Mouse (Mus musculus) liver, embryonic 11.5 days (tissue): ENCODE results near the gene Tns4. TPM values are rescaled to one million over a fixed set of nuclear protein-coding genes. Genes with fewer than 3 reads are reported as not detected.

Experiments
- ATAC-seq: fragments of 200-750 bp; cut with Nextera tagmentation; replicated peaks from 2 replicates; pipeline ENCODE4 v1.8.0; 2017; ENCODE audit warnings: moderate number of reproducible peaks, mild to moderate bottlenecking, moderate TSS enrichment, moderate library complexity; ENCODE audit not compliant: low FRiP score
- DNase-seq: peaks from one replicate; pipeline ENCODE4 v3.0.0-alpha.2; 2017; ENCODE audit warnings: low spot score
- H3K27ac ChIP-seq: fragments of 300-500 bp; sonication (generic); 2 replicates; pipeline ENCODE4 v1.5.1; 2014; ENCODE audit warnings: mild to moderate bottlenecking, low read depth, low read length, control low read depth
- H3K27me3 ChIP-seq: fragments of 300-500 bp; sonication (generic); replicated peaks from 2 replicates; pipeline ENCODE4 v1.6.1; 2014; ENCODE audit warnings: low read length, mixed read lengths; ENCODE audit not compliant: control insufficient read depth, insufficient read depth
- H3K36me3 ChIP-seq: fragments of 300-500 bp; sonication (generic); 2 replicates; pipeline ENCODE4 v1.6.1; 2014; ENCODE audit warnings: mild to moderate bottlenecking, low read length, moderate library complexity, mixed read lengths; ENCODE audit not compliant: control insufficient read depth, insufficient read depth
- H3K4me1 ChIP-seq: fragments of 300-500 bp; sonication (generic); replicated peaks from 2 replicates; pipeline ENCODE4 v1.6.1; 2014; ENCODE audit warnings: low read length, mixed read lengths; ENCODE audit not compliant: control insufficient read depth, insufficient read depth
- H3K4me2 ChIP-seq: fragments of 300-500 bp; sonication (generic); 2 replicates; pipeline ENCODE4 v1.6.1; 2014; ENCODE audit warnings: mild to moderate bottlenecking, control low read depth, moderate library complexity
- H3K4me3 ChIP-seq: fragments of 300-500 bp; sonication (generic); 2 replicates; pipeline ENCODE4 v1.5.1; 2014; ENCODE audit warnings: low read depth, low read length, control low read depth
- H3K9ac ChIP-seq: fragments of 300-500 bp; sonication (generic); 2 replicates; pipeline ENCODE4 v1.6.1; 2014; ENCODE audit warnings: low read depth, low read length, control low read depth
- H3K9me3 ChIP-seq: fragments of 300-500 bp; sonication (generic); 2 replicates; pipeline ENCODE4 v1.6.1; 2016; ENCODE audit warnings: low read length, inconsistent platforms, mixed read lengths; ENCODE audit not compliant: control insufficient read depth
- WGBS: fragments of 180-500 bp; shearing (Covaris S2); extraction: QIAGEN DNeasy Blood & Tissue Kit; methylation state at CpG from one replicate; pipeline ENCODE4 v1.1.7; 2014; 5-methylcytosine and 5-hydroxymethylcytosine counted together
- polyA plus RNA-seq: library from polyadenylated mRNA; unstranded; fragments of >200 nt; fragmentation: Nextera tagmentation; extraction: Ambion mirVana; gene quantifications from 2 replicates; pipeline ENCODE4 v1.2.1, GENCODE M21; 2014

The Tns4 gene
- polyA plus RNA-seq: 0.21 TPM in 1 of 2 replicates, not detected in the other

DNA sequence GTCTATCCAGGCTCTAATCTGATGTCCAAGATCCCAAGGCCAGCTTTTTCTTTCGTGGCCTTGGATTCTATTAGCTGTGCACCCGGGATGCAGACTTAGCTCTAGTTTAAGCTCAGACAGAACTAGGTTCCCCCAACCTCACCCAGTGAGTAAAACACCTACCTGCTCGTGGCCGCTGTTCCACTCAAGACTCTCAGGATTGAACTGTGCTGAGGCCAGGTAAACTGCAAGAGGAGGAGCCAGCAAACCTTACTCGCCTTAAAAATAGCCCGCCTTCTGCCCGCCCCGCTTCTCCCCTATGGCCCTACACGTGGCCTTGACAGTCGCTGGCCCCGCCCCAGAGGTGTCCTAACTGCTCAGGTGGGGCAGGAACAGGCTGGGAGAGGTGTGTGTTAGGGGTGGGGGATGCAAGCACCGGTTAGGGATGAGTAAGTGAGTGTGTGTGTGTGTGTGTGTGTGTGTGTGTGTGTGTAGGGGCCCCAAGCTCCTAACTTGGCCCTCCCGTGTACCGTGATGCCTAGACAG lies at the start of gene Tns4:
Gene Tns4, minus strand, starts transcription at position 230 of the 525 bp plus-strand sequence.
- 57% methylated on average over 14 of the region's 14 CpGs for WGBS
- H3K4me2 ChIP-seq: no peak within 1 kb of the TSS
- no peak within 1 kb of the TSS for H3K27ac ChIP-seq
- no peak for ATAC-seq
- H3K4me3 ChIP-seq: no peak within 1 kb of the TSS
- no peak for DNase-seq
- peaks cover 8% of the 10 kb centered on the region for H3K27me3 ChIP-seq
- H3K36me3 ChIP-seq: no peaks in the 10 kb centered on the region
- H3K4me1 ChIP-seq: no peaks in the 10 kb centered on the region
- no peak within 1 kb of the TSS for H3K9ac ChIP-seq
- no peaks in the 10 kb centered on the region for H3K9me3 ChIP-seq

GRCm38 (mm10) chr11:99137385-99137784 lies 48.3 kb upstream of the Tns4 start:
- Histone ChIP-seq H3K4me1 (peaks cover 27% of the 10 kb centered on the region), H3K4me2 (no peak overlapping the region), H3K27me3 (no peaks in the 10 kb centered on the region), H3K27ac (no peak overlapping the region), H3K36me3 (no peaks in the 10 kb centered on the region), H3K9ac (no peak overlapping the region), H3K4me3 (no peak overlapping the region), H3K9me3 (no peaks in the 10 kb centered on the region)
- no peak for DNase-seq
- no peak for ATAC-seq
- WGBS: 65% methylated on average over 4 of the region's 4 CpGs

DNA sequence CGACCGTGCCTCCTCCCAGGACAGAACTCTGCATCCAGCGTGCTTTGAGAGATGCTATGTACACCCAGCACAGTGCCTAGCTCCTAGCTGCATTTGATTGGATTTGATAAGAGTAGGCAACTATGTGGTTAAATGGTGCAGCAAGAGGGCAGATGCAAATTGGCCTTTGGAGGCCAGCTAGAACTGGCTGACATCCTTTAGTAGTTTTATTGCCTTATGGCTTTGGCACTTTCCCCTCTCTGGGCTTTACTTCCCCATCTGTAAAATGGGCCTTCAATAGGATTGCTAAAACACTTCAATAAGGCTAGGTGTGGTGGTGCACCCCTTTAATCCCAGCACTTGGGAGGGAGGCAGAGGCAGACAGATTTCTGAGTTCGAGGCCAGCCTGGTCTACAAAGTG lies 47.9 kb upstream of the Tns4 start:
- no peak overlapping the region for H3K27ac ChIP-seq
- no peak overlapping the region for H3K9ac ChIP-seq
- no peak for ATAC-seq
- H3K27me3 ChIP-seq: no peaks in the 10 kb centered on the region
- no peak overlapping the region for H3K4me3 ChIP-seq
- WGBS: 61% methylated on average over 4 of the region's 4 CpGs
- no peaks in the 10 kb centered on the region for H3K36me3 ChIP-seq
- no peak overlapping the region for H3K4me2 ChIP-seq
- peaks cover 27% of the 10 kb centered on the region for H3K4me1 ChIP-seq
- DNase-seq: no peak
- no peaks in the 10 kb centered on the region for H3K9me3 ChIP-seq

- H3K27me3 ChIP-seq: peaks cover 6% of the 10 kb centered on the region; the same call in 1 of the 2 replicates
- WGBS: 38% methylated on average over 3 of the region's 3 CpGs
- H3K4me1 ChIP-seq: peaks cover 27% of the 10 kb centered on the region
- H3K27ac ChIP-seq: no peak overlapping the region
- no peak overlapping the region for H3K4me2 ChIP-seq
- no peak overlapping the region for H3K9ac ChIP-seq
- DNase-seq (no peak), ATAC-seq (no peak)
- no peak overlapping the region for H3K4me3 ChIP-seq
- no peaks in the 10 kb centered on the region for H3K9me3 ChIP-seq
- H3K36me3 ChIP-seq: no peaks in the 10 kb centered on the region
Observed at GRCm38 (mm10) chr11:99136361-99136760, 47.3 kb upstream of the Tns4 start.

DNA sequence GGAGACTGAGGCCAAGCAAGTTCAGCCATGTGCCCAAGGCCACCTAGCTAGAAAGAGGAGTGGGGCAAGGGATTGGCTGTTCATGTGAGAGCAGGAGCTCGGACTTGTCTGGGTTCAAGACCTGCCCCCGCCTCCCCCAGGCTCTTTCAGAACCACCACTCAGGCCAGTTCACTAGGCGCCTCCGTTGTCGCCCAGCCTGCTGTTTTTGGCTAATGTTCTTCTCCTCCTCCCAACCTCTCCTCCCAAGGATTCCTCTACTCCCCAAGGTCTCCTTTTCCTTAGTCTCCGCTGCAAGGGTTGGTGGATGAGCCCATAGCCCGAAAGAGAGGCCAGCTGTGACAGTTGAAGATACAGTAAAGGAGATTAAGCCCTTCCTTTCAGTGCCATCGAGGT lies 45.9 kb upstream of the Tns4 start:
- ATAC-seq: no peak
- H3K4me1 ChIP-seq: peaks cover 28% of the 10 kb centered on the region
- H3K36me3 ChIP-seq: no peaks in the 10 kb centered on the region

GRCm38 (mm10) chr11:99134266-99135046 lies 45.4 kb upstream of the Tns4 start:
- no peak overlapping the region for H3K4me3 ChIP-seq
- H3K27ac ChIP-seq: peak overlapping the region; percentile 35
- H3K4me2 ChIP-seq: no peak overlapping the region
- no peak overlapping the region for H3K9ac ChIP-seq
- DNase-seq (no peak), ATAC-seq (no peak)
- H3K9me3 ChIP-seq: no peaks in the 10 kb centered on the region
- no peaks in the 10 kb centered on the region for H3K36me3 ChIP-seq
- H3K4me1 ChIP-seq: peaks cover 28% of the 10 kb centered on the region
- 46% methylated on average over 15 of the region's 15 CpGs for WGBS
- peaks cover 10% of the 10 kb centered on the region for H3K27me3 ChIP-seq

More for the DNA sequence above, 45.9 kb upstream of the Tns4 start:
- DNase-seq: no peak
- 50% methylated on average over 8 of the region's 8 CpGs for WGBS
- H3K27me3 ChIP-seq: peaks cover 10% of the 10 kb centered on the region
- peak overlapping the region; percentile 35 for H3K27ac ChIP-seq
- no peak overlapping the region for H3K9ac ChIP-seq
- H3K9me3 ChIP-seq: no peaks in the 10 kb centered on the region
- no peak overlapping the region for H3K4me3 ChIP-seq
- no peak overlapping the region for H3K4me2 ChIP-seq

- Histone ChIP-seq H3K9ac (no peak overlapping the region), H3K4me3 (no peak overlapping the region), H3K36me3 (no peaks in the 10 kb centered on the region), H3K9me3 (no peaks in the 10 kb centered on the region), H3K4me1 (peaks cover 28% of the 10 kb centered on the region), H3K4me2 (no peak overlapping the region), H3K27me3 (peaks cover 10% of the 10 kb centered on the region), H3K27ac (no peak overlapping the region)
- 14% methylated on average over 5 of the region's 5 CpGs for whole genome bisulfite sequencing
- DNase-seq (no peak), ATAC-seq (no peak)
Observed at GRCm38 (mm10) chr11:99133285-99133897, 44.3 kb upstream of the Tns4 start.

GRCm38 (mm10) chr11:99132091-99132730 lies 43.1 kb upstream of the Tns4 start:
- H3K27me3 ChIP-seq: peaks cover 10% of the 10 kb centered on the region
- no peak for DNase-seq
- H3K4me1 ChIP-seq: peaks cover 31% of the 10 kb centered on the region
- peak overlapping the region; percentile 49 for H3K4me2 ChIP-seq
- ATAC-seq: peak; percentile 46; the same call in 1 of the 2 replicates
- H3K27ac ChIP-seq: peak overlapping the region; percentile 53; the same call in 1 of the 2 replicates
- H3K4me3 ChIP-seq: no peak overlapping the region
- no peaks in the 10 kb centered on the region for H3K36me3 ChIP-seq
- 7% methylated on average over 11 of the region's 11 CpGs for WGBS
- no peak overlapping the region for H3K9ac ChIP-seq
- no peaks in the 10 kb centered on the region for H3K9me3 ChIP-seq
